Mouse (Mus musculus) C2C12 (cell line): ENCODE results near the gene Rbx1.

Experiments used
- CTCF ChIP-seq: IDR thresholded peaks from one replicate; pipeline ENCODE4 v1.5.1; 2011; ENCODE audit not compliant: control insufficient read depth, insufficient read depth, insufficient read length
- MYOD1 ChIP-seq: IDR thresholded peaks from one replicate; pipeline ENCODE4 v1.6.1; 2011; ENCODE audit warnings: low read depth; ENCODE audit not compliant: control insufficient read depth, insufficient read length
- MYOG ChIP-seq: IDR thresholded peaks from one replicate; pipeline ENCODE4 v1.6.1; 2011; ENCODE audit not compliant: control insufficient read depth, insufficient read length; ENCODE audit errors: extremely low read depth

DNA sequence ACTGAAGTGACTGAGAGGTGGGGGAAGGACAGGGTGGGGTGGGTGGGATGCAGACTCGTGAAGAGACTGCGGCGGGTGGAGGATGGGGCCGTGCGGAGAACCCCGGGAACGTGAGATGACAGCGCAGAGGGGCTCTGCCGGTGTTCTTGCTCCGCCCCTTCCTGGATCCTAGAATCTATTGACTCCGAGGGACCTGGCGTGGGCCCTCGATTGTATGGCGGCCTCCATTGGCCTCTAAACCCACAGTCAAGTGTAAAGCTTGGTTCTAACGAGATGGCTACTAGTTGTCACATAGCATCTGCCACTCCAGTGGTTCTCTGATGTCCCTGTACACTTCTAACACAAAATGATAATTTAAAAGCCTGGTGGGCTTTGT, 630 bp downstream of the Rbx1 start:
- TF ChIP-seq CTCF: no peak
- TF ChIP-seq MYOG: no peak
- TF ChIP-seq MYOD1: no peak
